Mouse (Mus musculus) T-helper 1 cell (primary cell): ENCODE measurements around the gene Efna2.

Experiments used
- in situ Hi-C: fragments of 300-600 bp; cut with MboI, MseI; formaldehyde crosslinking; loops from one replicate; pipeline ENCODE4 v1.15.1; 2025; ENCODE audit warnings: high pct_unique_total_duplicates

Efna2 gene

DNA sequence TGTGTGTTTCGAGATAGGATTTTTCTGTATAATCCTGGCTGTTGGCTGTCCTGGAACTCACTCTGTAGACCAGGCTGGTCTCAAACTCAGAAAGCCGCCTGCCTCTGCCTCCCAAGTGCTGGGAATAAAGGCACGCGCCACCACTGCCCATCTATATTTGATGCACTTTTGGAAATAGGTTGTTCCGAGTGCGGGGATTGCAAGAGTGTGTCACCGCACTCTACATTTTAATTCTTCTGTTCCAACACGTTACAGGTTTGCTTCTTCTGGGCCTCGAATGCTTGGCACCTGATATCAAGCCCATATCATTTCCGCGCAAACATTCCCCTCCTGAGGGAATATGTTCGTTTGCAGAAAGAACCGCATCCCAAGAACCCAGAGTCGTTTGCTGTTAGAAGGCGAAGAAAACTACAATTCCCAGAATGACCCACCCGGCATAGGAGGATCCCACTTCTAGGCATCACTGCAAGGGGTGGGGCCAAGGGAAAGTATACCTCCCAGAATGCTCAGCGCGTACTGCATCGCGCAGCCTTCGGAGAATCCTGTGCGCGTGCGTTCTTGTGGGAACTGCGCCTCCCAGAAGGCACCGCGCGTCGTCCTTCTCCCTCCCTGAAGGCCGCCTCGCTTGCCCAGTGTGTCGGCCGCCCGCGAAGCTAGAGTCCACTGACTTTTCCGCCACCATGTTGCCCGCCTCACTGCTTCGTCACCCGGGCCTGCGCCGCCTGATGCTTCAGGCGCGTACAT is 37.3 kb upstream of the Efna2 start:
- in situ Hi-C loops, result no loop called here

- in situ Hi-C loops, result no loop called here
Measured at GRCm38 (mm10) chr10:80142530-80142925, 36.8 kb upstream of the Efna2 start.

- in situ Hi-C loops, result no loop called here
Measured at GRCm38 (mm10) chr10:80143664-80144063, 35.6 kb upstream of the Efna2 start.

DNA sequence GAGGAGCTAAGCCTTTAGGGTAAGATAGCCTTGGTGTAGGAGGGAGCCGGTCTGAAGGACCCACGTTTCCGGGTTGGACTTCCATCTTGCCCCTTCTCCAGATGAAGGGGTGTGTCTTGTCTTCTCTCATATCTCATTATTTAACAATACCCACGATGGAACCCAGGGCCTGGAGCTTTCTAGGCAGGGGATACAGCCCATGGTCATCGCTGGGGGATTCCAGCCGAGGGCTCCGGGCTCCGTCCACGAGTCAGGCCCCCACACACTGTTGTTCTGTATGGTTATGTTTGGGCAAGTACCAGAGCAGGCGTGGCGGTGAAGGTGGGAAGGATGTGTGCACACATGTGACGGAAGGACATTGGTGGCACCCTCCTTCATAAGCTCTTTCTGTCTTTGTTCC is 35.1 kb upstream of the Efna2 start:
- in situ Hi-C loops, result no loop called here

DNA sequence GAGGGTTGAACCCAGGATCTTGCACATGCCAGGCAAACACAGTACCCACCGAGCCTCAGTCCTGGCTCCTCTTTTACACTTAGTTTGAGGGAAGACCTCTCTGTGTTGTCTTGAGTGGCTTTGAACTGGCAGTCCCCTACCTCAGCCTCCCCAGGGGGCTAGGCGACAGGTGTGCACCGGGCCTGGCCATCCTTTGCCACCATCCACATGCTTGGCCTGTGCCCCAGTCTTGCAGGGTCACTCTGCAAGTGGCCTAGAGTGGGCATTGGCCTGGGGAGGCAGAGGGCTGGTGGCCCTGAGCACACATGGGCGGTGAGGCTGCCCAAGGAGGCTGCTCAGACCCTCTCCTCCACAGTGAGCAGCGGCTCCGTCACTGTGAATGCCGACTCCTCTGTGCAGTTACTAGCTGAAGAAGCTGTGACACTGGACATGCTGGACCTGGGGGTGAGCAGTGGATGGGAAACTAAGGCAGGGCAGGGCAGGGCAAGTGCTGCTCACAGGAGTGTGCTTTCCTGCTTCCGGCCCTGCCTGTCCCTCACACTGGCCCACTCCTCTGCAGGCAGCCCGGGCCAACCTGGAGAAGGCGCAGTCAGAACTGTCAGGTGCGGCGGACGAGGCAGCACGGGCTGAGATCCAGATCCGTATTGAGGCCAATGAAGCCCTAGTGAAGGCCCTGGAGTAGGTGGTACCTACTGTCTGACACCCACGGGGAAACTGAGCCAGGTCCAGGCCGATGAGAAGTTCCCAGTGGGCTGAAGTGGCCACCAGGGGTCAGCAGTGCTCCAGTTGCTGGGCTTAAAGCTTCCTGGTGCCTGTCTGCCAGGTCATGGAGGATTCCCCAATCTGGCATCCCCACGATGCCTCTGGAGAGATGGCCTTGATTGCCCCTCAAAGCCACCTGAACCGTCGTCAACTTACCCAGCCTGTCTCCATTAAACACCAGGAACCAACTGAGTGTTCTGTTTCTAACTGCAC is 34.1 kb upstream of the Efna2 start:
- in situ Hi-C loops, result no loop called here

DNA sequence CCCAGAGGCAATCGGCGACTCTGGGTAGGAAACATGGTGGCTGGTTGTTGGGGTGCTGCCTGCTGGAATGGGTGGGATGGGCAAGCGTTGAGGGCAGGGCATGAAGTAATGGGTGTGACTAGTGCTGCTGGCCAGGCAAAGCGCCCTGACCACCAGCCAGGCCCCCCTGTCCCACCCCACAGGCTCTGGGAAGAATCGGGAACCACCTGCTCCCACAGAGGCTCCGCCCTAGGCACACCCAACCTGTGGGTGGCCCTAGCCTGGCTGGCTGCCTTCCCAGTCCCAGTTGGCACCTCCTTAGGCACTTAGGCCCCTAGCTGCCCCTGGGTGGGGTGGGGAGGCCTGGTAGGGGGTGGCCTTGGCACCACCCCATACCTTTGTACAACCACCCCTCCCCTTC is 33.4 kb upstream of the Efna2 start:
- in situ Hi-C loops, result no loop called here

- in situ Hi-C loops, result no loop called here
Measured at GRCm38 (mm10) chr10:80146568-80147011, 32.7 kb upstream of the Efna2 start.

DNA sequence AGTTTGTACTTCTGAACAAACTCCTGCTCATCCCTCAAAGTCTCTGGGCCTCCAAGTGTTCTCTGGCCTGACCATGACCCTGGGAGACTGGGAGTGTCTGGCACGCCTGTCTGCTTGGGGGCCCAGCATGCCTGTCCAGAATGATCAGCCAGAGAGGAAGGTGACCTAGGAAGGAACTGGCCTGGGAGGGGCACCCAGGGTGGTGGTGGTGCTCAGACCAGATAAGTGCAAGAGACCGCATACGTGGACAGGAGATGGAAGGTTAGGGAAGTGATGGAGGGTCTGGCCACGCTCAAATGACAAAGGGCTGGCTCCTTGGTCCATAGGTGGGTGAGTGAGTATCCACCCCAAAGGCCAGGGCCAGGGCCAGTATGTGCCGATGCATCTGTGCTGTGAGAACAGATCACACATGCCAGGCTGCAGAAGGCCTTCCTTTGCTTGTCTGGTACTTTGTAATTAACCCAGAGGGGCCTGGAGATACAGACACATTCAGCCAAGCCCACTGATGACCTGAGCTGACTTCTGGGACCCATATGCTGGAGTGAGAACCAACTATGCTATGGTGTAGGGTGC is 32.0 kb upstream of the Efna2 start:
- in situ Hi-C loops, result no loop called here

GRCm38 (mm10) chr10:80147719-80148601 is 31.3 kb upstream of the Efna2 start, which contains the start of gene Midn:
Gene Midn, plus strand, starts transcription at chr10:80148272.
- in situ Hi-C loops, result no loop called here

DNA sequence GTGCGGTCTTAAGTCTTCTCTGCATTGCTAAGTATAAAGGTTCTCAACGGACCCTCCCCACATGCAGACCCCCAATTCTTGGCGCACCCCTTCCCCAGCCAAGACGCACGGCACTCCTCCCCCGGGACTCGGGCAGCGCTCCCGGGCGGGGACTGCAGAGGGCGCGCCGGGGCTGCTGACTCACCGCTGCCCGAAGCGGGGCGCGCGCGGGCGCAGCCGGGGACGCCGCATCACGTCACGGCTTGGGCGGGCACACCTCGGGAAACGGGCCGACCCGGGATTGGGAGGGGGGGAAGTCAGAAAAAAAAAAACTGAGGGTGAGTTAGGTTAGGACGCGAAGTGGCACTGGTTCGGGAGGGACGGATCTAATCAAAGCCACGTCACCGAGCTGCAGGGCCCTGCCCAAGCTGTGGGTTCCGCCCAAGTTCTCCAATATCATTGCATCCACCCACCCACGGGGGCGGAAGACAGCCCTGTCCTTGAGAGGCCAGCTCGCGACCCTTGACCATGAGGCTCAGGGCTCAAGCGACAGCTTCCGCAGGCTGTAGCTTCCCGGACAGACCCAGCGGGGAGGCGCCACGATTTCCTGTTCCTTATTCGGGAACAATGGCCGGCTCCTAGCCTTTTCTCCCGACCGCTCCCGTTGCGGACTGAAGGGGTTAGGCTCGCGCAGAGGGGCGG is 30.5 kb upstream of the Efna2 start:
- in situ Hi-C loops, result no loop called here

DNA sequence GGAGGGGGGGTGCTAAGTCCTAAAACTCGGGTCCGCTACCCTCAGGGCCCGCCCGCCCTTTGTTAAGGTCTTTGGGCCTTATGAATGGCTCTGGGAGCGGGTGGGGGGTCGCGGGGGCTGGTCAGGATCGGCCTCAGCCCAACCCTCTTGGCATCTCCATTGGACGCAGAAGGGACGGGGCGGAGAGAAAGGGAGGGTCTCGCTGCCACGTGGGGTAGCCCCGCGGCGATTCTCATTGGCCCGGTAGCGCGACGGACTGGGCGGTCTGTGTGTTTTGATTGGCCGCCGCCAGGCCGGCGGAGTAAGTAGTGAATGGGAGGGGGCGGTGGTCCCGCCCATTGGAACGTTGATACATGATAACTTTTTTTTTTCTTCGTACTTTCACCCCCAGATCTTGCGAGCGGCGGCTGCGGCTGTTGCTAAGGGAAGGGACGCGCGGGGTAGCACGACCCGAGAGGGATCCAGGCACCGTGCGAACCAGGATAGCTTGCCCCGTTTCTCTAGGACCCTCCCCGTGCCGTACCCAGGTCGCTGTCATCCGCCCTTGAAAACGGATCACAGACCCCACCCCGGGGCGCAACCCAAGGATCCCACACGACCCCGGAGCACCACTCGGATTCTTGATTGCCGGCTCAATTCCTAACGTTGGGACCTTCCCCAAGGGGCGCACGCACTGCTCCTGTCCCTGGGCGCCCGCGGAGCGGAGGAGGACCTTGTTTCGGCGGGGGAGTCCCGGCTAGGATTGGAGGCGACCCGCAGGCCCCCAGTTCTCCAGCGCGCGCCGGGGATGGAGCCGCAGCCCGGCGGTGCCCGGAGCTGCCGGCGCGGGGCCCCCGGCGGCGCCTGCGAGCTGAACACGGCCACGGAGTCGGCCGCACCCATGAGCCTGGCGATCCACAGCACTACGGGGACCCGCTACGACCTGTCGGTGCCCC is 29.7 kb upstream of the Efna2 start:
- in situ Hi-C loops, result no loop called here

- in situ Hi-C loops, result no loop called here
Measured at GRCm38 (mm10) chr10:80150226-80151210, 28.8 kb upstream of the Efna2 start.

- in situ Hi-C loops, result no loop called here
Measured at GRCm38 (mm10) chr10:80151211-80152034, 27.9 kb upstream of the Efna2 start.

DNA sequence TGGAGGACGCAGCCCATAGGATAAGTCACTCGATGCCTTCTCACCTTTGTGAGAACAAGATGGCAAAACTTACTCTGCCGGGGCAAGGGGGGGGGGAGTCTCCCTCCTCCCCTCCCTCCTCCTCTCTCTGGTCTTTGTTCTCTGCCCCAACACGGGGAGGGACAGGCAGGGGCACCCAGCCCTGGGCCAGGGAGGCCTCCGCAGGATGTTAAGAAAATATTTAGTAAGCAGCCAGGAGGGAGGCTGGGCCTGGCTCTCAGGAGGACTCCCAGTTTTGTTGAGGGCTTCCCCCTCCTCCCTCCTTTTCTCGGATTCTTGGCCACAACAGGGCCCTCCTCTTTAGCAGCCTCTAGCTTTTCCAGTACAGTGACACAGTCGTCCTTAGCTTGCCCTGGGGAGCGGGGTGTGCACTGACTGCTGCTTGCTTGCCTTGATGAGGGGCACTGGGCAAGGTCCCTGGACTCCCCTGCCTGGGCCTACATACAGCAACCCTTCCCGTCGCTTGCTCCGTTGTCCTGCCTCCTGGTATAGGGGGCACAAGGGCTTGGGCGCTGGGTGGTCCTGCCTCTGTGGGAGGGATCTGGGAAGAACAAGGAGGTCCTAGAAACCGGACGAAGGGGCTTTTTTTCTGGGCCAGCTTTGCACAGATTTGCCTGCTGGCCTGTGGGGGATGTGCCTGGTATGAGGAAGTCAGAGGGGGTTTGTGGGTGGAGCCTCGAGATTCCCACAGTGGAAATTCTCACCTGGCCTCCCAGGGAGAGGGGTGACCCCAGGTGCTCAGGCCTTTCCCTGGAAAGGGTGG is 27.0 kb upstream of the Efna2 start:
- in situ Hi-C loops, result no loop called here

GRCm38 (mm10) chr10:80152873-80153260 is 26.4 kb upstream of the Efna2 start:
- in situ Hi-C loops, result no loop called here

GRCm38 (mm10) chr10:80153713-80154112 is 25.6 kb upstream of the Efna2 start:
- in situ Hi-C loops, result no loop called here

DNA sequence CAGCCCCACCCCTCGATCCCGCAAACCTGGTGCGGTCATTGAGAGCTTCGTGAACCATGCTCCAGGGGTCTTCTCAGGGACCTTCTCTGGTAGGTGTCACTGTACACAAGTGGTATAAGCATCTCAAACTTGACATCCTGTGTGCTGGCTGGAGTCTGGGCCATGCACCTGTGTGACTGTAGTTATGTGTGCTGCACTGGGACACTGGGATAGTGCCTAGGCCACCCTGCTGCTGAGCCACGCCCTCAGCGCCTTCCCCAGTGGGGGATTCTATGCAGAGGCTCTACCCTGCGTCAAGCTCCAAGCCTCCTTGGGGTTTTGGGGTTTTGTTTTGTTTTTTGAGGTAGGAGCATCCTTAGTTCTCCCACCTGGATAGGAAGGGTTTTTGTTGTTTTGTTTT is 24.9 kb upstream of the Efna2 start:
- in situ Hi-C loops, result no loop called here
